Mouse (Mus musculus): ENCODE results near the gene Selplg.

DNA sequence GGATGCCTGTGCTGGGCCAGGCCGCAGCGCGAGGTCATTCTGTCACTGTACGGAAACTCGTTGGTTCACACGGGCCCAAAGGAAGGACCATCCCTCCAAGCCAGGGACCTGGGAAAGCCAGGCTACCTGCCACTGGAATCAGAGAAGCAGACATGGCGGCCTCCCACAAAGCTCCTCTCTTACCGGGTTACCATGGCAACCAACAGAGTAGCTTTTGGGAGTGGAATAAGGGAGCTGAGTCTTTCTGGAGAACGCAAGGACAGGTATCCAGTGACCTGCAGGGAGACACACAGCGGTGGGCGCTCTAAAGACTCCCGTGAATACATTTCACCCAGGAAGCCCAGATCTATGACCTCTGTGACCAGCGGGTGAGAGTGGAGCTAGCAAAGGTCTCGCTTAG, 13.9 kb downstream of the Selplg start:
- no peak for TF ChIP-seq CTCF (IDR thresholded peaks at IDR 0.05; ENCODE audit: extremely low read depth, insufficient read depth, low read length)
- no peak for TF ChIP-seq POLR2A (IDR thresholded peaks at IDR 0.05; ENCODE audit: extremely low read depth, insufficient read depth, low read length)

Data from cortical plate, adult 2 months (tissue).